Mouse (Mus musculus): ENCODE results near the gene Cables2. TPM values are rescaled to one million over a fixed set of nuclear protein-coding genes. Genes with fewer than 3 reads are reported as not detected.

Gene Cables2
- total RNA-seq, 2 experiments from 2014 or later = 30.4 to 34.6 TPM

DNA sequence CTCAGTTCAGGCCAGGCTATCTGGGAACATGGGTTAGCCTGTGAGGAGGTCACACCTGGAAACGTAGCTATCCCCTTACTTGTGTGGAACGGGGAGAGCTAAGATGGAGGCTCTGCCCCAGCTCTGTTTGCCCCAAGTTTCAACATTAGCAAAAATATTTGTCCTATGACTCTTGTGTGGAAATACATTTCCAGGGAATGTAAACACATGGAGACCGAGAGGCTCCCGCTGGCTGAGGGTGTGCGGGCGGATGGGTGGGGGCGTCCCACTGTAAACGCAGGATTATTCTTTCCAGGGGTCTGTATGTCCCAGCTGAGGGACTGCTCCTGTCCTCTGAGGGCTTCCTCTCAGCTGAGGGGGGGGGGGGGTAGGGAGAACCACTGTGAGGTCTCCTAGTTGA lies 38.9 kb downstream of the Cables2 start:
- DNase-seq (ENCODE audit: low spot score in 2 of 2) = no peak
- intact Hi-C loops (cut with DNase I) = no loop called here

DNA sequence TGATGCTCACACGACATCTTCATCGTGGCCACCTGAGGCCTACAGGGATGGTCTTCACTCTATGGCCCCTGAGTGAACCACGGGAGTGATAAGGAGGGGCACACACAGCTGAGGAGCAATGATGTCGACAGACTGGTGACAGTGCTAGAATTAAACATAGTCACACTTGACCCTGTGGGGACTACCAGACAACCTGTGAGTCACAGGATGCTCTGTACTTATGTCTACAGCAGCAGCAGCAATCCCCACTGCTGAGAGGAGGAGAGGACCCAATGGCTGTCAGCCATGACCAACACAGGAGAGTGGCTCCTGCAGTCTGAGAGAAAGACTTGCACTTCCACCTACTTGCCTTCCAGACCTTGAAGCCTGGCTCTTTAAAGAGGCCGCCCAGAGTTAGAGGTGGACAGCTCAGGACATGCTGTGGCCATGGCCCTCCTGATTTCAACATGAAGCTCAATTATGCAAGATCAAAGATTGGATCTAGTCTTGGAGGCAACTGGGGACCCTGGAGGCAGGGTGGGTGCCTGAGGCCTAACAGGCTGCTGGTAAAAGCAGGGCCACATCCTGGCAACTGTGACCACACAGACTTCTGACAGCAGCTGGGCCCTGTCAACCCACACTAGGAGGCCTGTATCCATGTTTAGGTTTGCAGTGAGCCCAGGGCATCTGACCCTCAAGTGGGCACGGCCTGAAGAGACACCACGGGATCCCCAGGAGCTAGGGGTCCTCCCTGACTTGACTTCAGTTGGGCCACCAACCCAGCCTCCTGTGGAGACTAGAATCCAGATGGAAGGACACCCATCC lies 40.0 kb downstream of the Cables2 start:
- no peak for DNase-seq (ENCODE audit: low spot score in 2 of 2)
- intact Hi-C loops (cut with DNase I) = no loop called here

DNA sequence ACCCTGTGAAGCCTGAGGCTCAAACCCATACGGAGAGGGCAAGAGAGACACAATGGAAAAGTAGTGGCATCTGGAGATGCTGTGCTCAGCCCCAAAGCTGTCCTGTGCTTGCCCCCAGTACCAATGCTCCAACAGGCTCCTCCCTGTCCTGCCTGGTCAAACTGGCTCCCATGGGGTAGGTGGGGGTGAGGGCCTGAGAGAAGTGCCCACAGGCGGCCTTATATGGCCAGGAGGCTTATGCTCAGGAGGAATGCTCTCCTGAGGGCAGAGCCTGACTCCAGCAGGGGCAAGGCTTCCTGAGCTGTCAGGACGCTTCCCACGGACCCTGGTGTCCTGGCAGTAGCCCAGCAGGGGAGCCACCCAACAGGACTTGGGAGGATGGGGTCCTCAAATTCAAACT lies 42.8 kb downstream of the Cables2 start:
- intact Hi-C loops (cut with DNase I) = no loop called here
- no peak for DNase-seq (ENCODE audit: low spot score in 2 of 2)

DNA sequence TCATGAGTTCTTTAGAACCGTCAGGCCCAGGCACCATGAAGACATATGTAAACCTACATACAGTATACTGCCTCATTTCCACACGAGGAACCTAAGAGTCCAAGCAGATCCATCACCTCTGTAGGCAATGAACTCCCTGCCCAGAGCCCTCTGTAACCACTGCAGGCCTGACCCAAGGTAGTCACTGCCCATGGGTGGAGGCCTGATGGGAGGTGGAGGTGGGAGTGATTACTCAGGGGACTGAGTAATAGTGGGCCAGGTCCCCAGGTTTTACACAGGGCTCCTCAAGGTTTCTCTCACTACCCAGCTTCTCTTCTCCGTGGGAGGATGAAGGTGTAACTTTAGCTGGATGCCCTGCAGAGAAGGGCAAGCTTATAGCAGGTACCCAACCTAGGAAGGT lies 44.2 kb downstream of the Cables2 start:
- intact Hi-C loops (cut with DNase I) = no loop called here

DNA sequence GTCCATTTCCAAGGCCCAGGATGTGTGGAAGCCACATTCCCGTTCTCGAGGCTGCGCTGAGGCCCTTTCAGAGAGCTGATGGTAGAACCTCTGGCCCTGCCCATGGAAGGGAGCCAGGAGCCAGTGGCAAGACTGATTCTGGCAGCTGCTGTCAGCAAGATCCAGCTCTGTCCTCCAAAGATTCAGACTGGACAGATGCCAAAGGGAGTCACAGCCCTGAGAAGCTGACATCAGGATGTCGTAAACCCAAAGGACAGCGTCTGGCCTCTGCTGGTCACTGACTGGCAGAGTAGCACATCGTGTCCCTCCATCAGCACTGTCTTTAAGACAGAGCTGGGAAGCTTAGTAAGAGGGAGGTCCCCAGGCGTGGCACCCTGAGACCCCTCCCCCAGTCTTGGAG lies 44.7 kb downstream of the Cables2 start:
- intact Hi-C loops (cut with DNase I) = no loop called here
- DNase-seq (ENCODE audit: low spot score in 2 of 2) = no peak

More for the DNA sequence above, 44.2 kb downstream of the Cables2 start:
- no peak for DNase-seq (ENCODE audit: low spot score in 2 of 2)

DNA sequence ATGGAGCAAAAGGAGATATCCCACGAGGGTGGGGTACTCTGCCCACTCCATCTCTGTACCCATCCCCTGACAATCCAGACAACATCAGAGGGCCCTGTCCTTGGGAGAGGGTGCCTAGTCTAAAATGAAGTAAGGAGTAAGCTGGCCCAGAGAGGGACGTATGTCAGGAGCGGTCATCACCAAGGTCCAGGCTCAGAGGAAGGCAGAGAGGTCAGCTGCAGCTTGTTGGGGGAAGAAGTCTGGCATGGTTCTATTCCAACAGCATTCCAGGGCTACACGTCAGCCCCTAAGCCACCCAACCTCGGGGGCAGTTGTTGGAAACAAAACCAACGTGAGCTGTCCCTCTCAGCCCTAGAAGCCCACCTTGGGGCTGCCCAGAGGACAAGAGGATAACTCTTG lies 45.2 kb downstream of the Cables2 start:
- intact Hi-C loops (cut with DNase I) = no loop called here

DNA sequence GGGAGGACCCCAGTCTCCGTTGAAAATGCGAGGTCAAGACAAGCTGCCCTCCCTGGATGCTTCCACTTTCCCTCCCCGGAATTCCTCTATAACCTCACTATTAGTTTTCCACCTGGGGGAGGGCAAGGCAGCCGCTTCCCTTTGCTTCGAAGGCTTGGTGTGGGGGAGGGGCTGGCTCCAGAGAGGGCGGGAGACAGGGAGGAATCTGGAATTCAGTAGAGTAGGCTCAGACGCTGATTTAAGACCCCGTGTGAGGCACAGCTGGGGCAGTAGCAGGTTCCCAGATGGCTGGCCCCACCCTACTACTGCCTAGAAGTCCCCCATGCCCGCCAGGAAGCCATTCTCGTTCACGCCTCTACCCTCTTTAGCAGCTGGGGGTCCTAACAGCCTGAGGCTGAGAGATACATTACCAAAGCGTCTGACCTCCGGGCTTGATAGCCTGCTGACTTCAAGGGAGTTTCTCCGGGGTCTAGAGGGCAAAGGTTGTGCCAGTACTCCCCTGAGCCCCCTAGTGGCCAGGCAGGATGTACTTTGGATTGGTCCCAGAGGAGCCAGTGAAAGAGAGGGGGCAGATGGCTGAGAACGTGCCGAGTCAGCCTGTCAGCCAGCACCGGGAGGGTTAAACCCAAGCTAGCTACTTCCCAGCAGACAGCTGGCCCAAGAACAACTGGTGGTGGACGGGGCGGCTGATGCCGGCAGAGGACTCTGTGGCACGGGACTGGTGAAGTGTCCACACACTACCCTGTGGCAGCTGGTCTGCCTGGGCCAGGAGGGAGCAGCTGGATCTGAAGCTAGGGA lies 45.8 kb downstream of the Cables2 start:
- intact Hi-C loops (cut with DNase I) = no loop called here
- peak in 1 of 2 experiments; percentile 65 for DNase-seq (ENCODE audit: low spot score in 2 of 2)

More for the DNA sequence above, 45.2 kb downstream of the Cables2 start:
- no peak for DNase-seq (ENCODE audit: low spot score in 2 of 2)

DNA sequence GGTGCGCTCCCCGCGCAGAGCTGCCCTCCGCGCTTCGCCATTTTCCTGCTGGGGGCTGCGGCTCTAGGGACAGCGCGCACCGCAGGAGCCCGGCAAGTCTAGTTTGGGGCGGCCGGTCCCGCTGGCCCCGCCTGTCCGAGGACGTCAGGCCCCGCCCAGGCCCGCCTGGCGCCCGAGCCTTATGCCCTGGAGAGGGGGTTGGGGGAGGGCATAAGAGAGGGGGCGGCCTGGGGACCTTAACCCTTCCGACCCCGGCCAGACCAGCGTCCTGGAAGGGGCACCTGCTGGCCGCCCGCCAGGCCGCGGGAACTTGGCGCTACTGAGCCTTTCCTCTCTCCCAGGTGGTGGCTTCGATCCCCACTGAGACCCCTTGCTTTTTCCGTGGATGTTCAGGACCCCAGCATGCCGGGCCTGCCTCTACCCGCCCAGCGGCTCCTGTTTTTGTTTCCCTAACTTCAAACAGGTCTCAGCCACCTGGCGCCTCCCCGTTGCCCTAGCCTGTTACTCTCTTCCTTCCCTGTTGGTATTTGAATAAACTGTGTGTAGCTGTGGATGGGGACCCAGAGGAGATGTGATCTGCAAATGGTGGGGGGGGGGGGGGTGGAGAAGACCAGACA lies 47.4 kb downstream of the Cables2 start, which contains the start of gene Lama5:
TSS of gene Lama5 (minus strand) at position 98 of the 617 bp plus-strand sequence.
- no peak for DNase-seq (ENCODE audit: low spot score in 2 of 2)
- intact Hi-C loops (cut with DNase I) = no loop called here

DNA sequence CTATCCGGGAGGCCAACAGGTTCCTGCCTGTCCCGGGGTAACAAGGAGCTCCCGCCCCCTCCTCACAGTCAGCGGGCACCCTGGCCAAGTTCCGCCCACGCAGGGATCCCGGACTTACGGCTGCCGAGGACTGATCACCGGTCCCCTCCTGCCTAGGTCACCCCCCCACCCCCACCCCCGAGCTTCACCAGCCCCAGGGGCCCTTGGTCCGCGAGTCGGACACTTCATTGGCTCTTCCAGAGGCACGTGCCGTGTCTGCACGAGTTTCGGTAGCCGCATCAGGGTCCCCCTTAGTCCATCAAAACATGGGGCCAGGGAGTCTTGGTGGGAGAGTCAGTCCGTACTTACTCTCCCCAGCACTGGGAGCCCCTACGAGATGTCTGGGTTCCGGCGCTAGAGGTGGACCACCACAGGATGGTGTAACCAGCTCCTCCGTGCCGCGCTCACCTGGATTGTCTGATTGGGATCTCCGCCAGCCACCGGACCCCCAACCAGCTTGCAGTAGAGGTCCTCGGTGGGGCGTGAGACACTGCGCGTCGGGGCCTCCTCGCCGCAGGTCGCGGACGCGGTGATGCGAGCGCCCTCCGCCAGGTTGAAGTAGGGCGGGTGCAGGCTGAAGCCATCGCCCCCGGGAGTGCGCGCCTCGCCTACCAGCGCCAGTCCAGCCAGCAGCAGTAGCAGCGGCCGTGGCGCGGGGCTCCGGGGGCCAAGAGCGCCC lies 48.1 kb downstream of the Cables2 start:
- no peak for DNase-seq (ENCODE audit: low spot score in 2 of 2)
- intact Hi-C loops (cut with DNase I) = no loop called here

DNA sequence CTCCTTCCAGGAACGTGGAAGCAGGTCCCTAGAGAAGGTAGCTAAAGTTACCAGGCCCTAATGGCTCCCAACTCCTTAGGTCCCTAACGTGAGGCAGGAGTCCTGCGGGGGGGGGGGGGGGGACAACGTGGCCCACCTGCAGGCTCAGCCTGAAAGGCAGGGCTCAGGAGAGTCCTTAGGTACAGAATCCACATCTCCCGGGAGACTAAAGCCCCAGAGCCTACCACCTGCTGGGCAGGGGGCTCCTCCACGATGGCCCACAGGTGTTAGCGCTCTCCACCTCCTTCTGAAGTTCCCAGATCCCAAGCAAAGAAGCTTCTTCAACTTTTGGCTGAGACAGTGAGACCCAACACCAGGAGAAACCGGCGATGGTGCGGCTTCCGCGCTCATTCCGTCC lies 48.7 kb downstream of the Cables2 start:
- DNase-seq (ENCODE audit: low spot score in 2 of 2) = no peak
- intact Hi-C loops (cut with DNase I) = no loop called here

DNA sequence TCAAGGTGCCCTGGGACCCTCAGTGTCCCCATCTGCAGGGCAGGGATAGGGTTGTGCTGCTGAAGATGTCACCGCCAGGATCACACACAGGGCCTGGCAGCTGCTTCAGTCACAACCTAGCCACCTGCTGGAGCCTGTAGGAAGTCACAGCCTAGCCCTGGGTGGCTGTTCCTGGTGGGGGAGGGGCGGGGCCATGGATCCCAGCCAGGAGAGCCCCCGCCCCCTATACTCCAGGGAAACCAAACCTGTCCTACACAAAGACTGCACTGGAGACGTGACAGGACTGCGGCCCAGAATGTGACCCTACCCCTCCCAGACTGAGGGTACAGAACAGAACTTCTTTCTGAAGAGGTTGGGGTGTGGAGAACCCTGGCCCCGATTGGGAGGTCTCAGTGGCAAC lies 51.0 kb downstream of the Cables2 start:
- no peak for DNase-seq (ENCODE audit: low spot score in 2 of 2)
- intact Hi-C loops (cut with DNase I) = no loop called here

DNA sequence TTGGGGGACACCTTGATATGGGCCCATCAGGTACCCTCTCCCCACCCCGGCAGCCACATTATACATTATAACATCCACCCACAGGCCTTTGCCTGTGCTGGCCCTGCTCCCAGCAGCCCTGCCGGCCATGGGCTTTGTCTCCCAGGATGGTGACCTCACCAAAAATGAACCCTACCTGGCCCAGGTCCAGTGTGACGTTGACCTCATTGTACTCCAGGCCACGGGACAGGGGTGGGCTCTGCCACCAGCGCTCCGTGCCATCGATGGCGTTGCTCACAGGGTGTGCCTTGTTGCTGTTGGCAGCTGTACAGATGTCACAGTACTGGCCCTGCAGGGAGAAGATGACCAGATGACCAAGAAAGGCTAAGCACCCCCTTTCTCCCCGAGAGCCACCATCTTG lies 52.2 kb downstream of the Cables2 start:
- no peak for DNase-seq (ENCODE audit: low spot score in 2 of 2)
- intact Hi-C loops (cut with DNase I) = no loop called here

DNA sequence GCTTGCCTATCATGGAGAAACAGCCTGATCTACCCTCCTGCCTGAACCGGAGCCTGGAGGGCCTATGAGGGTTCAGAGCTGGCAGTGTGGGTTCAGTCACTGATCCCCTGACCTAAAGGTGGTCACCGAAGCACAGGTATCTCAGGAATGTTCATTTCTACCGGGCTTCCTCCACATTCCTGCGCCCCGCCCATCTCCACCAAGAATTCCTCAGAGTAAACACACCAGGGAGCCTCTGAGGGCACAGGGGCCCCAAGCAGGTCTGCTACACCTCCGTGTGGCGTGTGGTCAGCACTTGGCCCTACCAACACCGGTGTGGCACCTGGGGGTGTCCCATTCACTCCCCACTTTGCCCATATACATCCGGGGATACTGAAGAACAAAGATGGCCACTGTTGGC lies 53.1 kb downstream of the Cables2 start:
- no peak for DNase-seq (ENCODE audit: low spot score in 2 of 2)
- intact Hi-C loops (cut with DNase I) = no loop called here

DNA sequence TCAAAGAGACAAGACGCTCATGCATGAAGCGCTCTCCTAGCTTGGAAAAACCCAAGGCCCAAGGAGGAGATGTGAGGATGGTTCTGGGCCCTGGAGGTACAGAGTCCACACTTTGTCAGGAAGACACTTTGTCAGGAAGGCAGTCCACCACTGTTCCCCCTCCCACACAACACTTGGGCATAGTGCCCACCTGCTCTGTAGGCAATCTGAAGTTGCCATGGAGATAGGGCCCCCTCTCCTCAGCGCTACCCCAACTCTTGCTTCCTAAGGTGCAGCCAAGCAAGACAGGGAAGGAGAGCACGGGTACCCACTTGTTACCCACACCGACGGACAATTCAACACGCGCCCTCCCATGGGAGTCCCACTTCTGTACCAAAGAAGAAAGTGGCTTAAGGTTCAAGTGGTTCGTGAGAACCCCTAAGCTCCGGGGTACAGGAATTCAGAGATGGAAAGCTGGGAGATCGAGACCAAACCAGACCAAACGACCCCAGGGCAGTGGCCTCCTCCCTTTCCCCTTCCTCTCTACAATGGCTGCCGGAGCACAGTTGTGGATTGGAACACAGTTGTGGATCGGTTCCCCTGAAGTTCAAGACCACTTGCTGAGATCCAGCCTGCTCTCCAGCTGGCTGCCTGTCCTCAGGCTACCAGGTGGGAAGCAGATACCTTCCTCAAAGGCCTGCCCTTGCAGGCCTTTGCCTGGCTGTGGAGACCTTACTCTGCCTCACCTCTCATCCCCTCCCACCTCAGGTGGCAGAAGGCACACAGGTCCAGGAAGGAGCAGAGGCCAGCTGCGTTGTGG lies 54.0 kb downstream of the Cables2 start:
- intact Hi-C loops (cut with DNase I) = no loop called here
- DNase-seq (ENCODE audit: low spot score in 2 of 2) = no peak

DNA sequence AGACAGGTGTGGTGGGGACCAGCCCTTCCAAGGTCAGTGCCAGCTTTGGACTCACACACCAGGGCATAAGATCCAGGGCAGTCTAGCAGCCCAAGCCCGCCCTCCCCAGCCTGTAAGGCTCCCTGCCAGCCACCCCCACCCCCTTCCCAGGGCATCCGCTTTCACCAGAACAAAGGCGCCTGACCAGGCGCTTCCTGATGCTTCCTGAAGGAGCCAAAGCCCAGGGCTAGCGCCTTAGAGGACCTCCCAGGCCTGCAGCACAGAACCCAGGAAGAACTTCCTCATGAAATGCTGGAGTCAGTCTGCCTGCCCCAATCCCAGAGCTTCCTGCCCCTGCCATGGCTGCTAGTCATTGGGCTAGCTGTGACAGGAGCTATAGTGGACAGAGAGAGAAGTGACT lies 54.6 kb downstream of the Cables2 start:
- DNase-seq (ENCODE audit: low spot score in 2 of 2) = no peak
- intact Hi-C loops (cut with DNase I) = no loop called here

DNA sequence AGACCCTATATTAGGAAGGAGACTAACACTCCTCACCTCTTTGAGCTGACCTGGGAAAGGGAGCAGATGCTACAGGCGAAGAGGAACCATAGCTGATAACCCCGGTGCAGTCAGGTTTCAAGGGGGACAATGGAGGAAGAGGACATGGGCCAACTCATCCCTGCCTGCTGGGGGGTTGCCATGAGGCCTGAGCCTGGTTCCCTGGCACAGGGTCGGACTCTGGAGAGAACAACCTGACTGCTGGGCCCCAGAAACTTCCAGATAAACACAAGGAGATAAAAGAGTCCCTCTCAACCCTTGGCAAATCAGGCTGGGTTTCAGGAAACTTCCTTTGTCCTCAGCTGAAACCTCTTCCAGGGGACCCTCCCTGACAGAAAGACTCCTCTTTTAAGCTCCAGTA lies 55.1 kb downstream of the Cables2 start:
- intact Hi-C loops (cut with DNase I) = no loop called here
- DNase-seq (ENCODE audit: low spot score in 2 of 2) = no peak

DNA sequence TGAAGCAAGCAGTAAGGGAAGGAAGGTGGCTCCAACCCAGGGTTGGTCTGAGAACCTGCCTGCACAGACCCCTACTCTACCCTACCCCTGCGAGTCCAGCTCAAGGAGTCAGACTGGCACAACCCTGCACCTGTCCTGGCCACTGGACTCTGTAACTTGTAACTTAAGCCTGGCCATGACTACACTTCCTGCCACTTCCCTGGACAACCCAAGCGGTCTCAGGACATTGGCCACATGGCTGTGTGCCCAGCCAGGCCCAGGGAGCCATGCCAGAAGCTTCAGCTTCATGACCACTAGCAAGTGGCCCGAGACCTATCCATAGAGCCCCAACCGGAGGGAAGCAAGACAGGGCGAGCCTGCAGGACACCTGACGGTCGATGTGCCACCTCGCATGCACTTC lies 55.7 kb downstream of the Cables2 start:
- peak in 1 of 2 experiments; percentile 43 for DNase-seq (ENCODE audit: low spot score in 2 of 2)
- intact Hi-C loops (cut with DNase I) = no loop called here

DNA sequence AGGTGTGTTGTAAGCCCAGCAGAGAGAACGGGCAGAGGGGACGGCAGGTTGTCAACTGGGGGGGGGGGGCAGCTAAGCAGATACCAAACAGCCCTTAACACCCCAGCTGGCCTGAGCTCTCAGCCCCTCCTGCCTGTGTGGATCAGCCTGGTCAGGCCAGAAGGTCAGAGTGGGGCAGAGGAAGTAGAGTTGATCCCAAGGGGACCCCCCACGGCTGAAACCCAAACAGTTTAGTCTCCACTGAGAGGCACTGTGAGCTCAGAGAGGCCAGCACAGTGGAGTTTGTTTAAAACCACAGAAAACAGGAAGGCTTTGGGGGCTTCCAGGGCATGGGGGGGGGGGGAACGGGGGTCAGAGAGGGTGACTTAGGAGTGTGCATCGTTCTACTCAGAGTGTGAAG lies 56.4 kb downstream of the Cables2 start:
- intact Hi-C loops (cut with DNase I) = no loop called here
- DNase-seq (ENCODE audit: low spot score in 2 of 2) = no peak

DNA sequence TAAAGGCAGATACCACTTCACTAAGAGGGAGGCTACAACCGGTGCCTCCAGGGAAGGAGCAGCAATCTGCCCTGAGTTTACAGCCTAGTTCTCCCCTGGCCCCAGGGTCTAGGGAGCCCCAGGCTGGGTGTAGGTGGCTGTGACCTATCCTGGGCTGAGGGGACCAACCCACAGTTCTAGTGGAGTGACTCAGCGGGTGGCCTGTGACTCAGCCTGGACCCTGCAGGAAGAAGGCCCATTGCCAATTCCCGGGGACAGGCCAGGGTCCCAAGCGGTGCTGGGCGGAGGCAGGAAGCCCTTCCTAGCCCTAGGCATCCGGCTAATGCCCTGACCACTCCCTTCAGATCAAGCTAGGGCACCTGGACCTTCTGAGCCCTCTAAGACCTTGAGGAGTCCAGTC lies 57.3 kb downstream of the Cables2 start:
- intact Hi-C loops (cut with DNase I) = no loop called here
- DNase-seq (ENCODE audit: low spot score in 2 of 2) = no peak

Data from left cerebral cortex, postnatal 14 days (tissue).